Mouse (Mus musculus) kidney, adult 2 months (tissue): ENCODE measurements around the gene Fam184b.

Experiments used
- CTCF ChIP-seq: fragments of 200-500 bp; conservative IDR thresholded peaks from 2 replicates; pipeline ENCODE4 v1.5.1; 2011; ENCODE audit warnings: low read depth, mild to moderate bottlenecking, control low read depth, low read length, moderate library complexity, mixed read lengths; ENCODE audit not compliant: insufficient read depth, insufficient read length
- POLR2A ChIP-seq: fragments of 200-500 bp; IDR thresholded peaks from one replicate; pipeline ENCODE4 v1.6.1; 2011; ENCODE audit warnings: low read depth, low read length, control low read depth

GRCm38 (mm10) chr5:45572816-45573215 lies 66.6 kb downstream of the Fam184b start:
- TF ChIP-seq POLR2A (no peak), CTCF (no peak)
